In genomic region chr16:24176057-24176456, GRCm38 (mm10) we compare ENCODE assay signal across 10 mouse cellular contexts.
DNase-seq lines count a peak whose midpoint lies in the region; ATAC-seq lines count a peak whose summit lies in the region.
"Had no signal": no experiment of that assay in that cellular context is flagged by ENCODE, and none has a peak within 500 bp of the region (broad histone marks: within the 10 kb centered on the region; RNA-seq: fewer than 3 reads in every experiment).

No protein-coding gene starts in this region.

- intact Hi-C loops in left cerebral cortex, postnatal 36 days (cut with DNase I), result no loop called here

- peak; percentile 99 for ATAC-seq in frontal cortex, adult (ENCODE audit: low TSS enrichment)

- no peak for DNase-seq in frontal cortex, postnatal 25 days (ENCODE audit: low spot score in 2 of 2)
- peak; percentile 14 for DNase-seq in ES-CJ7 (ENCODE audit: low read depth, low spot score)
- DNase-seq in cerebellum, postnatal 25 days, result peak; percentile 75 to 80
- DNase-seq in left cerebral cortex, postnatal 36 days (ENCODE audit: low spot score in 2 of 2), result peak; percentile 19 to 50
- DNase-seq in ovary, adult 18-20 months (ENCODE audit: low spot score), result no peak
- DNase-seq in adrenal gland, postnatal 36 days, result no peak
- no peak for DNase-seq in retina, postnatal 1 day
- DNase-seq: gastrocnemius, postnatal 10 days; lung, postnatal 14 days had no signal

Comparison
In these comparisons a context has a peak if more than half of its experiments do, and no peak if none do; other contexts are left out.
1. DNase-seq: peak in ES-CJ7 (single experiment), cerebellum, postnatal 25 days (2 of 2) and left cerebral cortex, postnatal 36 days (2 of 2); none in frontal cortex, postnatal 25 days (0 of 2), ovary, adult 18-20 months (single experiment), adrenal gland, postnatal 36 days (0 of 2) and retina, postnatal 1 day (single experiment).